Mouse (Mus musculus): ENCODE results near the gene Csta1. TPM values are rescaled to one million over a fixed set of nuclear protein-coding genes. Genes with fewer than 3 reads are reported as not detected.
"Not testable (repeated sequence)": the region's sequence is repeated elsewhere in the genome, so short reads cannot be mapped to it uniquely, and the experiment has no call there.

The Csta1 gene
- polyA plus RNA-seq, 1 experiment from 2014 or later = 0.25 TPM

DNA sequence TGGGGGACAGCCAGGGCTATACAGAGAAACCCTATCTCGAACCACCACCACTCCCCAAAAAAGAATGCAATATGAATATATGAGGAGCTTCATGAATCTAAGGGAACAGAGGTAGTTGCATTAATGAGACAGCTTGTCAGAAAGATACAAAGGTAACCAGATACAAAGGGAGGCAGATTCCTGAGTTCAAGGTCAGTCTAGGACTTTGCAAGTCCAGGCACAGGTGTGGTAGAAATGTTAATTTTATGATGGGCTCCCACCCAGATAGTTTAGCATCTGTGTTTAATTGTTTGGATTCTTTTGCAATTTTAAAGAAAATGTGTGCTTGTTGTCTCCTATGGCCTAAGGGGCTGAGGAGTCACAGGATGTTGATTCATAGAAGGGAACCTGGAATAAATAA lies 28.8 kb downstream of the Csta1 start:
- no peaks in the 10 kb centered on the region for H3K9me3 ChIP-seq (ENCODE audit: control insufficient read depth, low read depth, low read length)
- no peaks in the 10 kb centered on the region for H3K4me1 ChIP-seq (ENCODE audit: control insufficient read depth, insufficient read depth, low read length)
- H3K9ac ChIP-seq (replicated peaks; ENCODE audit: low read depth, low read length) = no peak overlapping the region
- no peaks in the 10 kb centered on the region for H3K36me3 ChIP-seq (ENCODE audit: control insufficient read depth, insufficient read depth, low read length)
- H3K4me2 ChIP-seq (replicated peaks; ENCODE audit: low read depth, low read length) = no peak overlapping the region
- no peak for ATAC-seq (ENCODE audit: insufficient number of reproducible peaks, insufficient read depth, low FRiP score, low read depth)
- 94% methylated on average over 1 of the region's 1 CpGs for WGBS
- no peak overlapping the region for H3K27ac ChIP-seq (ENCODE audit: low read length)
- no peak overlapping the region for H3K4me3 ChIP-seq (ENCODE audit: low read depth, low read length)
- no peaks in the 10 kb centered on the region for H3K27me3 ChIP-seq (ENCODE audit: control insufficient read depth, insufficient read depth, low read length)

- ATAC-seq (ENCODE audit: insufficient number of reproducible peaks, insufficient read depth, low FRiP score, low read depth) = no peak
- Histone ChIP-seq H3K27ac (ENCODE audit: low read length) (no peak overlapping the region), H3K36me3 (ENCODE audit: control insufficient read depth, insufficient read depth, low read length) (no peaks in the 10 kb centered on the region), H3K9ac (replicated peaks; ENCODE audit: low read depth, low read length) (no peak overlapping the region), H3K9me3 (ENCODE audit: control insufficient read depth, low read depth, low read length) (no peaks in the 10 kb centered on the region), H3K4me1 (ENCODE audit: control insufficient read depth, insufficient read depth, low read length) (no peaks in the 10 kb centered on the region), H3K4me3 (ENCODE audit: low read depth, low read length) (no peak overlapping the region), H3K4me2 (replicated peaks; ENCODE audit: low read depth, low read length) (no peak overlapping the region), H3K27me3 (ENCODE audit: control insufficient read depth, insufficient read depth, low read length) (no peaks in the 10 kb centered on the region)
- 86% methylated on average over 1 of the region's 1 CpGs for WGBS
These were observed 29.5 kb downstream of the Csta1 start for GRCm38 (mm10) chr16:36101526-36101925.

DNA sequence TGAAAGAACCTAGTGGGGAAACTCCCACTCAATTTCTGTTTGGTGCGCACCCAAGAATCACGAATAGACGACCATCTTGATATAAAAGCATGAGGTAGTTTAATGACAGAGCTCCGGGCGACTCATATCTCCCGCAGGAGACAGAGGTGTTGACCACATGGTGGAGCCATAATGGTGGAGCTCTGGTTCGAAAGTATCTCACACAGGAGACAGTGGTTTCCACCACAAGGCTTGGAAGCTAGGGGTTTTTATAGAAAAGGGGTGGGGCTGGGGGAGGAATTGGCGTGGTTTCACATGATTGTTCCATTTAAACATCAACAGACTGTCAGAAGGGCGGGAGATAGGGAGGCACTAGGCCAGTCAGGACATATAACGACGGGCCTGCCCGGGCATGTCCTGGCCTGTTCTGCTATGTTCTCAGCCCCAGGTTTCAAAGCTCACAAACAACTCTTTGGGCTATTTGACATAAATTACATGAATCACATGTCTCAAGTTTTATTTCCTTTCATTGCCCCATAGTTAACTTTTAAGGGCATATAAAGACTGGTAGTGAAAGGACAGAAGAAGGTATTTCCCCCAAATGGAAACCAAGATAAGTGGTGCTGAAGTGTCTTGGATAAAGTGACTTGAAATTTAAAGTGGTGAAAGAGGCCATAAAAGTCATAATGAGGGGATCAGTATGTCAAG lies 33.1 kb downstream of the Csta1 start:
- WGBS = 91% methylated on average over 12 of the region's 12 CpGs
- not testable (repeated sequence) for H3K4me1 ChIP-seq (ENCODE audit: control insufficient read depth, insufficient read depth, low read length); H3K27me3 ChIP-seq (ENCODE audit: control insufficient read depth, insufficient read depth, low read length); H3K36me3 ChIP-seq (ENCODE audit: control insufficient read depth, insufficient read depth, low read length); H3K27ac ChIP-seq (ENCODE audit: low read length); H3K4me3 ChIP-seq (ENCODE audit: low read depth, low read length); H3K9ac ChIP-seq (replicated peaks; ENCODE audit: low read depth, low read length); H3K9me3 ChIP-seq (ENCODE audit: control insufficient read depth, low read depth, low read length); ATAC-seq (ENCODE audit: insufficient number of reproducible peaks, insufficient read depth, low FRiP score, low read depth); H3K4me2 ChIP-seq (replicated peaks; ENCODE audit: low read depth, low read length)

DNA sequence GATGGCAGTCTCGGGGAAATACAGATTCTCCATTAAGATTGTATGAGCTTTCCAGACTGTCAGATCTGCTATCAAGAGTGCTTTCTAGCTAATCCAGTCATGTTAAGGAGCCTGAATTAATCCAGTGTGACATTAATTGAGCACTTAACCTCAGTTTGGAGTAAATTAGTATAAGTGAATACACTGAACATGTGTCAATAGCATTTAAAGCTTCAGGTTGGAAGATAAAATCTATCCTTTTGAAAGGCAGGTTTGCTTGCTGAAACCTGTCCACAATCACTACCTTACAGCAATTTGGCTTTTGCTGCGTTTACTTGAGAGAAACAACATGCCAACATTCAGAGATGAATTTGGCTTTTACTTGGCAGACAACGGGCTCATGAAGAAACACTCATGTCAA lies 37.0 kb downstream of the Csta1 start:
- no peak overlapping the region for H3K27ac ChIP-seq (ENCODE audit: low read length)
- no peaks in the 10 kb centered on the region for H3K9me3 ChIP-seq (ENCODE audit: control insufficient read depth, low read depth, low read length)
- WGBS = 69% methylated on average over 3 of the region's 3 CpGs
- no peak overlapping the region for H3K4me3 ChIP-seq (ENCODE audit: low read depth, low read length)
- H3K4me1 ChIP-seq (ENCODE audit: control insufficient read depth, insufficient read depth, low read length) = no peaks in the 10 kb centered on the region
- no peak overlapping the region for H3K4me2 ChIP-seq (replicated peaks; ENCODE audit: low read depth, low read length)
- H3K27me3 ChIP-seq (ENCODE audit: control insufficient read depth, insufficient read depth, low read length) = no peaks in the 10 kb centered on the region
- no peak for ATAC-seq (ENCODE audit: insufficient number of reproducible peaks, insufficient read depth, low FRiP score, low read depth)
- H3K36me3 ChIP-seq (ENCODE audit: control insufficient read depth, insufficient read depth, low read length) = peaks cover 3% of the 10 kb centered on the region; the same call in 1 of the 2 replicates
- H3K9ac ChIP-seq (replicated peaks; ENCODE audit: low read depth, low read length) = no peak overlapping the region

GRCm38 (mm10) chr16:36090785-36091509 lies 40.1 kb downstream of the Csta1 start:
- Histone ChIP-seq H3K4me2 (replicated peaks; ENCODE audit: low read depth, low read length) (no peak overlapping the region), H3K4me3 (ENCODE audit: low read depth, low read length) (no peak overlapping the region), H3K9me3 (ENCODE audit: control insufficient read depth, low read depth, low read length) (no peaks in the 10 kb centered on the region), H3K27me3 (ENCODE audit: control insufficient read depth, insufficient read depth, low read length) (no peaks in the 10 kb centered on the region), H3K9ac (replicated peaks; ENCODE audit: low read depth, low read length) (no peak overlapping the region), H3K36me3 (ENCODE audit: control insufficient read depth, insufficient read depth, low read length) (peaks cover 14% of the 10 kb centered on the region), H3K4me1 (ENCODE audit: control insufficient read depth, insufficient read depth, low read length) (no peaks in the 10 kb centered on the region), H3K27ac (ENCODE audit: low read length) (no peak overlapping the region)
- ATAC-seq (ENCODE audit: insufficient number of reproducible peaks, insufficient read depth, low FRiP score, low read depth) = no peak
- 80% methylated on average over 11 of the region's 11 CpGs for WGBS

- Histone ChIP-seq H3K36me3 (ENCODE audit: control insufficient read depth, insufficient read depth, low read length) (peaks cover 22% of the 10 kb centered on the region), H3K27ac (ENCODE audit: low read length) (no peak overlapping the region), H3K9me3 (ENCODE audit: control insufficient read depth, low read depth, low read length) (no peaks in the 10 kb centered on the region), H3K4me3 (ENCODE audit: low read depth, low read length) (no peak overlapping the region), H3K27me3 (ENCODE audit: control insufficient read depth, insufficient read depth, low read length) (no peaks in the 10 kb centered on the region), H3K9ac (replicated peaks; ENCODE audit: low read depth, low read length) (no peak overlapping the region), H3K4me2 (replicated peaks; ENCODE audit: low read depth, low read length) (no peak overlapping the region), H3K4me1 (ENCODE audit: control insufficient read depth, insufficient read depth, low read length) (no peaks in the 10 kb centered on the region)
- WGBS = 72% methylated on average over 8 of the region's 8 CpGs
- no peak for ATAC-seq (ENCODE audit: insufficient number of reproducible peaks, insufficient read depth, low FRiP score, low read depth)
These were observed 41.0 kb downstream of the Csta1 start for GRCm38 (mm10) chr16:36089850-36090616.

DNA sequence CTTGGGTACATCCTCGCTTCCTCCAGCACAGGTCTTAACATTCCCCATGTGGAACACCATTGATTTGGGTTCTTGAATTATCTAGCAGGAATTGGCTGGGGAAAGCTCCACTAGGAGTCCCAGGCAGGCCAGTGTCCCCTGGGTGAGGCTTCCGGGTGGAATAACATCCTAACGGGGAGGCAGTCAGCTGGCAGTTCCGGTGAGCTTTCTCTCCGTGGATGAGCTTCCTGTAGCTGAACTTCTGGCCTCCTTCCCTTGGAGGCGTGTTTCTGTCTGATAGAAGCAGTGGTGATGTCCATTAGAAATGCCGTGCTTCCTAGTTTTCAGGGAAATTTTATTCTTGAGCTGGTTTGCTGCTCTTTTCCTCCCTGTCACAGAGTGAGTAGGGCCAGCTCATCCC lies 42.0 kb downstream of the Csta1 start:
- Histone ChIP-seq H3K36me3 (ENCODE audit: control insufficient read depth, insufficient read depth, low read length) (peaks cover 27% of the 10 kb centered on the region), H3K27me3 (ENCODE audit: control insufficient read depth, insufficient read depth, low read length) (no peaks in the 10 kb centered on the region), H3K4me2 (replicated peaks; ENCODE audit: low read depth, low read length) (no peak overlapping the region), H3K4me1 (ENCODE audit: control insufficient read depth, insufficient read depth, low read length) (no peaks in the 10 kb centered on the region), H3K27ac (ENCODE audit: low read length) (no peak overlapping the region), H3K9me3 (ENCODE audit: control insufficient read depth, low read depth, low read length) (no peaks in the 10 kb centered on the region), H3K4me3 (ENCODE audit: low read depth, low read length) (no peak overlapping the region), H3K9ac (replicated peaks; ENCODE audit: low read depth, low read length) (no peak overlapping the region)
- ATAC-seq (ENCODE audit: insufficient number of reproducible peaks, insufficient read depth, low FRiP score, low read depth) = no peak
- WGBS = 81% methylated on average over 7 of the region's 7 CpGs

- peaks cover 37% of the 10 kb centered on the region for H3K36me3 ChIP-seq (ENCODE audit: control insufficient read depth, insufficient read depth, low read length)
- no peaks in the 10 kb centered on the region for H3K27me3 ChIP-seq (ENCODE audit: control insufficient read depth, insufficient read depth, low read length)
- no peak overlapping the region for H3K4me2 ChIP-seq (replicated peaks; ENCODE audit: low read depth, low read length)
- no peak overlapping the region for H3K9ac ChIP-seq (replicated peaks; ENCODE audit: low read depth, low read length)
- H3K27ac ChIP-seq (ENCODE audit: low read length) = no peak overlapping the region
- H3K4me1 ChIP-seq (ENCODE audit: control insufficient read depth, insufficient read depth, low read length) = no peaks in the 10 kb centered on the region
- no peak overlapping the region for H3K4me3 ChIP-seq (ENCODE audit: low read depth, low read length)
- ATAC-seq (ENCODE audit: insufficient number of reproducible peaks, insufficient read depth, low FRiP score, low read depth) = peak; percentile 76; the same call in 1 of the 2 replicates
- WGBS = 71% methylated on average over 4 of the region's 4 CpGs
- no peaks in the 10 kb centered on the region for H3K9me3 ChIP-seq (ENCODE audit: control insufficient read depth, low read depth, low read length)
These were observed 43.2 kb downstream of the Csta1 start for GRCm38 (mm10) chr16:36087846-36088245.
